Mouse (Mus musculus) heart, embryonic 16.5 days (tissue): ENCODE results near the gene Duox1. TPM values are rescaled to one million over a fixed set of nuclear protein-coding genes. Genes with fewer than 3 reads are reported as not detected.
A peak's percentile ranks its signal among the peaks of the same experiment; 100 is the strongest.

Experiments
- ATAC-seq: fragments of 200-750 bp; cut with Nextera tagmentation; replicated peaks from 2 replicates; pipeline ENCODE4 v1.8.0; 2017; ENCODE audit warnings: moderate number of reproducible peaks; ENCODE audit not compliant: insufficient read depth, low FRiP score; ENCODE audit errors: extremely low read depth
- H3K27ac ChIP-seq: fragments of 300-500 bp; sonication (generic); 2 replicates; pipeline ENCODE4 v1.5.1; 2014; ENCODE audit warnings: mild to moderate bottlenecking, low read length, control low read depth, moderate library complexity
- H3K27me3 ChIP-seq: fragments of 300-500 bp; sonication (generic); 2 replicates; pipeline ENCODE4 v1.6.1; 2014; ENCODE audit warnings: low read length, mixed read lengths; ENCODE audit not compliant: control insufficient read depth, insufficient read depth
- H3K36me3 ChIP-seq: fragments of 300-500 bp; sonication (generic); 2 replicates; pipeline ENCODE4 v1.6.1; 2014; ENCODE audit not compliant: control insufficient read depth, insufficient read depth
- H3K4me1 ChIP-seq: fragments of 300-500 bp; sonication (generic); 2 replicates; pipeline ENCODE4 v1.6.1; 2014; ENCODE audit warnings: low read length, mixed read lengths; ENCODE audit not compliant: control insufficient read depth, insufficient read depth
- H3K4me2 ChIP-seq: fragments of 300-500 bp; sonication (generic); 2 replicates; pipeline ENCODE4 v1.6.1; 2014; ENCODE audit warnings: low read depth, mild to moderate bottlenecking, control low read depth, low read length
- H3K4me3 ChIP-seq: fragments of 300-500 bp; sonication (generic); 2 replicates; pipeline ENCODE4 v1.5.1; 2014; ENCODE audit warnings: mild to moderate bottlenecking, control low read depth, low read length
- H3K9ac ChIP-seq: fragments of 300-500 bp; sonication (generic); 2 replicates; pipeline ENCODE4 v1.6.1; 2014; ENCODE audit warnings: low read length, control low read depth
- H3K9me3 ChIP-seq: fragments of 300-500 bp; sonication (generic); replicated peaks from 2 replicates; pipeline ENCODE4 v1.6.1; 2016; ENCODE audit warnings: low read length; ENCODE audit not compliant: control insufficient read depth
- WGBS: fragments of 180-500 bp; shearing (Covaris S2); extraction: QIAGEN DNeasy Blood & Tissue Kit; methylation state at CpG from one replicate; pipeline ENCODE4 v1.1.7; 2014; 5-methylcytosine and 5-hydroxymethylcytosine counted together
- polyA plus RNA-seq: library from polyadenylated mRNA; unstranded; fragments of >200 nt; fragmentation: Nextera tagmentation; extraction: Ambion mirVana; gene quantifications from 2 replicates; pipeline ENCODE4 v1.2.1, GENCODE M21; 2015

Gene Duox1
- polyA plus RNA-seq, 1 experiment from 2014 or later, result 0.12 TPM

DNA sequence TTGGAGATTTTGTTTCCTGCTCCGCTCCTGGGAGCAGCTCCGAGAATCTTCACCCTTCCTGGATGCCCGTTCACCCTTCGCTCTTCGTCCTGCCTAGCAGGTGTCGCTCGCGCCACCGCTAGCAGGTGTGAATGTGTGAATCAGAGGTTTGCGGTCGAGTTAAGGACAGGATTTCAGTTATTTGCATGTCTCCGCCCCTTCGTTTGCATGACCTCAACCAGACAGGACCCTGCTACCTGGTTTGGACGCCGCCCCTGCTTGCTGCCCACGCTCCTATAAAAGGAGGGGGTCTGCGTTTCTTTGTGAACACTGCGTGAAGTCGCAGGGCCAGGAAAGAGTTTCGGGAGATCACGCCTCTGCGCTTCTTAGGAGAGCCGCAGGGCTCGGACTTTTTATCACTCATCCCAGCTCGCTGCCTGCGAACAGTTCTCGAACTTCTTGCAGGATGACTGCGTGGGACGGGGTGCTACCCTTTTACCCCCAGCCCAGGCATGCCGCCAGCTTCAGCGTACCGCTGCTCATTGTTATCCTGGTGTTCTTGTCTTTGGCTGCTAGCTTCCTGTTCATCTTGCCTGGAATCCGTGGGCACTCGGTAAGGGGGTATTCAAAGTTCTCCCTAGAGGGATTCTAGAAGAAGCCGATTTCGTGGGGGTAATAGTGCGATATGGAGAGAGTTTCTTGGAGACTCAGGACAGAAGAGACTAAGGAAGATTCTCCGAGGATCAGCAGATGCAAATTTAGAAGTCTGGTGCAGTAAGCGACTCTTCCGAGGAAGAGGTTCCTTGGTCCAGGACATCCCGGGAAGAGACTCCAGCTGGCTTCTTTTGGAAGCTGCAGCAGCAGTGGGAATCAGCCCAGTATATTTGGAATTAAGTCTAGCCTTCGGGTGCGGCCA lies 16.6 kb upstream of the Duox1 start, which contains the start of gene Duoxa2:
Gene Duoxa2 (plus strand): TSS at position 305 of the 895 bp plus-strand sequence.
- Histone ChIP-seq H3K4me1 (peaks cover 25% of the 10 kb centered on the region), H3K4me3 (peak within 1 kb of the TSS; percentile 45), H3K27ac (no peak within 1 kb of the TSS), H3K27me3 (peaks cover 88% of the 10 kb centered on the region), H3K4me2 (peak within 1 kb of the TSS; percentile 59), H3K9ac (no peak within 1 kb of the TSS), H3K9me3 (no peaks in the 10 kb centered on the region), H3K36me3 (no peaks in the 10 kb centered on the region)
- ATAC-seq, result no peak
- 1% methylated on average over 43 of the region's 43 CpGs for WGBS

DNA sequence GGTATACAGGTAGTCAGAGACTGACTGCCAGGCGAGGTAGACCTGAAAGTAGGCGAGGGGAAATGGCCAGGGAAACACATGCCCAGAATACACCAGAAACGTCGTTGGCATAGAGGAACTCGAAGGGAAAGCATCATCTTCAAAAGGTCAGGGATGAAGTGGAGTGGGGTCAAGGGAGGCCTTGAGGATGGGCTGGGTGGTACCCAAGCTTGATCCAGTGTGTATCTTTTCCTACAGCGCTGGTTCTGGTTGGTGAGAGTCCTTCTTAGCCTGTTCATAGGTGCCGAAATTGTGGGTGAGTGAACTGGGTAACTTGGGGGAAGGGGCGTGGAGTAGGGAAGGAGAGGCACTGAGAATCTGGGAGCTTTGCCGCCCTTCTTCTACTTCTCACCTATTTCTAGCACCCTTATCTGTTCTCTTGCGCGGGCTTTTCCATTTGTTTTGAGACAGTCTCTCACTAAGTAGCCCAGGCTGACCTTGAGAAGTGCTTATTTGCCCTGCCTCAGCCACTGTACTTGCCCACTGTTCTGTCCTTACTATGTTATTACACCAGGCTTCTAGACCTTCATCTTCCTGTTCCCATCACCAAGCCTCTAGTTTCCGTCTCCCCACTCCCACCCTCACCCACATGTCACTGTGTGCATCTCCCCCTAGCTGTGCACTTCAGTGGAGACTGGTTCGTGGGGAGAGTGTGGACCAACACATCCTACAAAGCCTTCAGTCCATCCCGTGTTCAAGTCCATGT lies 15.4 kb upstream of the Duox1 start:
- Histone ChIP-seq H3K9ac (no peak overlapping the region), H3K9me3 (no peaks in the 10 kb centered on the region), H3K36me3 (no peaks in the 10 kb centered on the region), H3K4me1 (peaks cover 25% of the 10 kb centered on the region), H3K27ac (no peak overlapping the region), H3K4me2 (no peak overlapping the region), H3K4me3 (no peak overlapping the region), H3K27me3 (peaks cover 87% of the 10 kb centered on the region)
- no peak for ATAC-seq
- 18% methylated on average over 14 of the region's 14 CpGs for WGBS

DNA sequence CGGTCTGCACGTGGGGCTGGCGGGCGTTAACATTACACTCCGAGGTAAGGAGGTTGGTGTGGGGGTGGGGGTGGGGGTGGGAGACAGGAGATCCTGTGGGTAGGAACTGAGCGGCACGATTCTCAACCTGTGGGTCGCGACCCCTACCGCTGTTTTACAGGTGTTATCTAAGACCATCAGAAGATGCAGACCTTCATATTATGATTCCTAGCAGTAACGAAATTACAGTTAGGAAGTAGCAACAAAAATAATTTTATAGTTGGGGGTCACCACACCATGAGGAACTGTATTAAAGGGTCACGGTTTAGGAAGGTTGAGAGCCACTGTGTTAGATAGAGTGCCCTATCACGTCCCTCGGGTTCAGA lies 14.8 kb upstream of the Duox1 start:
- H3K4me3 ChIP-seq, result peak overlapping the region; percentile 50; the same call in 1 of the 2 replicates

DNA sequence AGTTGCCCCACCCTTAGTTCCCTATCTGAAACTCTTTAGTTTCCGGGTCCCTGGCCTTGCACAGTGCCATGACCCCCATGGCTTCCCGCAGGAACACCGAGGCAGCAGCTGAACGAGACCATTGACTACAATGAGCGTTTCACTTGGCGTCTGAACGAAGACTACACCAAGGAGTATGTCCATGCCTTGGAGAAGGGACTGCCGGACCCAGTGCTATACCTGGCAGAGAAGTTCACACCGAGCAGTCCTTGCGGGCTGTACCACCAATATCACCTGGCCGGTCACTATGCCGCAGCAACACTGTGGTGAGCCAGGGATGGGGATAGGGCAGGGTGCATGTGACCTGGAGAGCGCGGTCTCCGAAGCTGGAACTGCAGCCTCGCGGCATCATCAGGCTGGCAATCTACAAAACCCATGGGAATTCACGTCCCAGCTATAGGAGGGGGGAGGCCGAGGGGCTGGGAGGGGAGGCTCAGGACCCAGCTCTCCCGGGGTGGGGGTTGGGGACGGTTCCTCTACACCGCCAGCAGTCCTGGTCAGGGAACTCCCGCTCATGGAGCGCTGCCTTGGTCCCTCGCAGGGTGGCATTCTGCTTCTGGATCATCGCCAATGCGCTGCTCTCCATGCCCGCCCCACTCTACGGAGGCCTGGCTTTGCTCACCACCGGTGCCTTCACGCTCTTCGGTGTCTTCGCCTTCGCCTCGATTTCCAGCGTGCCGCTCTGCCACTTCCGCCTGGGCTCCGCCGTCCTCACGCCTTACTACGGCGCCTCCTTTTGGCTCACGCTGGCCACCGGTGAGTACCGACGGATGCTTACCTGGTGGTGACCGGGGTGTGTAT lies 14.2 kb upstream of the Duox1 start:
- ATAC-seq, result no peak
- no peaks in the 10 kb centered on the region for H3K36me3 ChIP-seq
- peaks cover 25% of the 10 kb centered on the region for H3K4me1 ChIP-seq
- H3K4me3 ChIP-seq, result peak overlapping the region; percentile 50
- peaks cover 83% of the 10 kb centered on the region for H3K27me3 ChIP-seq
- H3K9ac ChIP-seq, result no peak overlapping the region; the same call in 1 of the 2 replicates
- no peak overlapping the region for H3K27ac ChIP-seq
- 1% methylated on average over 48 of the region's 48 CpGs for WGBS
- peak overlapping the region; percentile 70 for H3K4me2 ChIP-seq
- no peaks in the 10 kb centered on the region for H3K9me3 ChIP-seq

More for the DNA sequence above, 14.8 kb upstream of the Duox1 start:
- WGBS, result 11% methylated on average over 14 of the region's 14 CpGs
- no peaks in the 10 kb centered on the region for H3K36me3 ChIP-seq
- H3K4me2 ChIP-seq, result peak overlapping the region; percentile 70
- no peak overlapping the region for H3K27ac ChIP-seq
- ATAC-seq, result no peak
- H3K9me3 ChIP-seq, result no peaks in the 10 kb centered on the region
- H3K9ac ChIP-seq, result no peak overlapping the region
- peaks cover 25% of the 10 kb centered on the region for H3K4me1 ChIP-seq
- H3K27me3 ChIP-seq, result peaks cover 85% of the 10 kb centered on the region

DNA sequence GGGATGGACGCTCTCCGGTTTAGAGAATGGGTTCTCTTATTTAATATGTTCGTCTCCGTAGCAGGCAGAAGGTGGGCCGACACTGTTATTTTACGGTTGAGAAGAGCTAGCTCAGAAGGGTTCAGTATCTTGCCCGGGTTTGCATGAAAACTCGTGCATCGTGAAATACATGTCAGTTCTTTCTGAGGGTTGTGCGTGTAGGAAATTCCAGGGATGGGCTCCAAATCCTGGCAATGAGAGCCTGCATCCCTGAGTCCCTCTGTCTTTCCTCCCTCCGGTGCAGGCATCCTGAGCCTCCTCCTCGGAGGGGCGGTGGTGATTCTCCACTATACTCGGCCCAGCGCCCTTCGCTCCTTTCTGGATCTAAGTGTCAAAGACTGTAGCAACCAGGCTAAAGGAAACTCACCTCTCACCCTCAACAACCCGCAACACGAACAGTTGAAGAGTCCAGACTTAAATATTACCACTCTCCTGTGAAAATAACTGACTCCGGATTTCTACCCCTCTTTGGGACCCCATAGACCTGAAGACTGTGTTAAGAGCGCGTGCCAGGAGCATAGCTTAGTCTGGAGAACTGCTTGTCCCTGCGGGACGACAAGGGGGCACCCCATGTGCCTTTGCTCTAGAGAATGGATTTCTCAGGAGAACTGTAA lies 13.4 kb upstream of the Duox1 start:
- Histone ChIP-seq H3K4me3 (peak overlapping the region; percentile 50), H3K27ac (no peak overlapping the region), H3K4me1 (peaks cover 25% of the 10 kb centered on the region), H3K27me3 (peaks cover 86% of the 10 kb centered on the region), H3K4me2 (peak overlapping the region; percentile 70), H3K9me3 (no peaks in the 10 kb centered on the region), H3K9ac (no peak overlapping the region; the same call in 1 of the 2 replicates), H3K36me3 (no peaks in the 10 kb centered on the region)
- ATAC-seq, result no peak
- WGBS, result 9% methylated on average over 23 of the region's 23 CpGs

DNA sequence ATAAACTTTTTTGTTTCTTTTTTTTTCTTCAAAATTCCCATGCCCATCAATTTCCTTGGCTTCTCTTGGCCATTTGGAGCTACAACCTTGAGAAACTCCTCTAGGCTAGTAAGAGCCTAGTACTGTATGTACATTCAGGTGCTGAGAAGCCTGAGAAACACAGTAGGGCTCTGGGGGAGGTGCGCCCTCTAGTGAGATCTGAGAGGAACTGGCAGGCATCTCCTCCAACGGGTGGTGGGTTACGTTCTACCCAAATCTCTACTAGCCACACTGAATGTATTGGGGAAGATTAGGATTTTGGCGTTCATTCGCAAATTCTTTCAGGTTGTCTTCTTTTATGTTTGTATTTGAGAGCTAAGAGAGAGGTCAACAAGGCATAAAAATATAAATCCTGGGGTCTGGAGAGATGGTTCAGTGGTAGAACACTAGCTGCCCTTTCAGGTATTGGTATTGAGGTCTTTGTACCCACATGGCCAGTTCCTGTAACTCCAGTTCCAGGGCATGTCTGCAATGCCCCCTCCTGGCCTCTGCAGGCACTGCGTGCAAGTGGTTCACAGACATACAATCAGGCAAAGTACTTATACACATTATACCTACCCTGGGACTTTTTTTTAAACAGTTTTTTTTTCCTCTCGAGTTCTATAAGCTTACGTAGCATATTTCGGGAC lies 12.8 kb upstream of the Duox1 start:
- Histone ChIP-seq H3K36me3 (no peaks in the 10 kb centered on the region), H3K9ac (no peak overlapping the region), H3K4me1 (peaks cover 25% of the 10 kb centered on the region), H3K27ac (no peak overlapping the region), H3K4me3 (no peak overlapping the region), H3K27me3 (peaks cover 80% of the 10 kb centered on the region), H3K9me3 (no peaks in the 10 kb centered on the region), H3K4me2 (no peak overlapping the region)
- WGBS, result 11% methylated on average over 9 of the region's 9 CpGs
- ATAC-seq, result no peak

DNA sequence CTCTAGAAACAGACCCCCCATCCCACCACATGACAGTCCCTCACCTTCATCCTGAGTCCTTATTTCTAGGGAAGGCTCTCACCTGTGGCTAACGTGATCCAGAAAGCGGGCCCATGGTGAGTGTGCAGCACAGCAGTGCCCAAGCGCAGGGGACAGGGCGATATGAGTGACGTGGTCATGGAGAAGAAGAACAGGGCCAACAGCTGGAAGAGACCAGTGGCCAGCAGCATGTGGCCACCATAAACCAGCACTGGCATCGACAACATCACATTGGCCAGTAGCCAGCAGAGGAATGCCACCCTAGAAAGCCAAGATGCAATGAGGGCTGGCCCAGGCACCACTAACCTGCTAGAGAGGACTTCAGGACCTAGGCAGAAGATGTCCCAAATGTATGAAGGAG lies 10.9 kb upstream of the Duox1 start:
- no peak overlapping the region for H3K4me2 ChIP-seq
- H3K9ac ChIP-seq, result no peak overlapping the region
- H3K27me3 ChIP-seq, result peaks cover 69% of the 10 kb centered on the region
- no peak overlapping the region for H3K27ac ChIP-seq
- WGBS, result 84% methylated on average over 6 of the region's 6 CpGs
- no peaks in the 10 kb centered on the region for H3K36me3 ChIP-seq
- H3K4me3 ChIP-seq, result no peak overlapping the region
- no peak for ATAC-seq
- no peaks in the 10 kb centered on the region for H3K9me3 ChIP-seq
- H3K4me1 ChIP-seq, result peaks cover 15% of the 10 kb centered on the region
